Mouse (Mus musculus) midbrain, embryonic 11.5 days (tissue): ENCODE measurements around the gene Olfr487. TPM values are rescaled to one million over a fixed set of nuclear protein-coding genes. Genes with fewer than 3 reads are reported as not detected.

Experiments
- ATAC-seq: fragments of 200-750 bp; cut with Nextera tagmentation; 2 replicates; pipeline ENCODE4 v1.8.0; 2017; ENCODE audit warnings: moderate TSS enrichment, moderate library complexity; ENCODE audit not compliant: low FRiP score
- DNase-seq: peaks from one replicate; pipeline ENCODE4 v3.0.0; 2015; ENCODE audit warnings: low spot score; ENCODE audit errors: missing footprints
- H3K27ac ChIP-seq: fragments of 300-500 bp; sonication (generic); 2 replicates; pipeline ENCODE4 v1.5.1; 2014; ENCODE audit warnings: low read depth, low read length
- H3K27me3 ChIP-seq: fragments of 300-500 bp; sonication (generic); 2 replicates; pipeline ENCODE4 v1.6.1; 2014; ENCODE audit warnings: mild to moderate bottlenecking, low read length, moderate library complexity, mixed read lengths; ENCODE audit not compliant: control insufficient read depth, insufficient read depth
- H3K36me3 ChIP-seq: fragments of 300-500 bp; sonication (generic); 2 replicates; pipeline ENCODE4 v1.6.1; 2014; ENCODE audit warnings: mild to moderate bottlenecking, low read length, moderate library complexity, mixed read lengths; ENCODE audit not compliant: control insufficient read depth, insufficient read depth
- H3K4me1 ChIP-seq: fragments of 300-500 bp; sonication (generic); 2 replicates; pipeline ENCODE4 v1.6.1; 2014; ENCODE audit warnings: low read length; ENCODE audit not compliant: control insufficient read depth, insufficient read depth
- H3K4me2 ChIP-seq: fragments of 300-500 bp; sonication (generic); 2 replicates; pipeline ENCODE4 v1.6.1; 2014; ENCODE audit warnings: mild to moderate bottlenecking, moderate library complexity
- H3K4me3 ChIP-seq: fragments of 300-500 bp; sonication (generic); 2 replicates; pipeline ENCODE4 v1.5.1; 2014; ENCODE audit warnings: low read depth, low read length
- H3K9ac ChIP-seq: fragments of 300-500 bp; sonication (generic); 2 replicates; pipeline ENCODE4 v1.6.1; 2014; ENCODE audit warnings: low read length
- H3K9me3 ChIP-seq: fragments of 300-500 bp; sonication (generic); 2 replicates; pipeline ENCODE4 v1.6.1; 2016; ENCODE audit warnings: low read length; ENCODE audit not compliant: control insufficient read depth
- polyA plus RNA-seq: library from polyadenylated mRNA; unstranded; fragments of >200 nt; fragmentation: Nextera tagmentation; extraction: Ambion mirVana; gene quantifications from 2 replicates; pipeline ENCODE4 v1.2.1, GENCODE M21; 2014

The Olfr487 gene
- polyA plus RNA-seq, 1 experiment from 2014 or later: not detected

GRCm38 (mm10) chr7:108159771-108160170 lies 54.7 kb downstream of the Olfr487 start, which contains the start of gene Olfr485:
Gene Olfr485 (minus strand): TSS chr7:108159871.
- Histone ChIP-seq H3K4me3 (no peak within 1 kb of the TSS), H3K27ac (no peak within 1 kb of the TSS), H3K36me3 (no peaks in the 10 kb centered on the region), H3K27me3 (no peaks in the 10 kb centered on the region), H3K9me3 (no peaks in the 10 kb centered on the region), H3K9ac (no peak within 1 kb of the TSS), H3K4me2 (no peak within 1 kb of the TSS), H3K4me1 (no peaks in the 10 kb centered on the region)
- ATAC-seq: no peak
- DNase-seq: no peak

Other genes with a start within 250 kb of the Olfr487 start
- not detected in 2 replicates for gene Olfr476, start 249.8 kb downstream of the Olfr487 start, polyA plus RNA-seq
- not detected in 2 replicates for gene Olfr477, start 227.9 kb downstream of the Olfr487 start, polyA plus RNA-seq
- gene Olfr478, start 180.6 kb downstream of the Olfr487 start, polyA plus RNA-seq: not detected in 2 replicates
- gene Olfr479, start 163.9 kb downstream of the Olfr487 start, polyA plus RNA-seq: not detected in 2 replicates
- not detected in 2 replicates for gene Olfr480, start 147.3 kb downstream of the Olfr487 start, polyA plus RNA-seq
- gene Olfr481, start 134.8 kb downstream of the Olfr487 start, polyA plus RNA-seq: not detected in 2 replicates
- gene Olfr482, start 117.0 kb downstream of the Olfr487 start, polyA plus RNA-seq: not detected in 2 replicates
- not detected in 2 replicates for gene Olfr483, start 113.8 kb downstream of the Olfr487 start, polyA plus RNA-seq
- gene Olfr484, start 87.2 kb downstream of the Olfr487 start, polyA plus RNA-seq: not detected in 2 replicates
- gene Olfr485, start 54.8 kb downstream of the Olfr487 start, polyA plus RNA-seq: not detected in 2 replicates
- gene Olfr486, start 41.9 kb downstream of the Olfr487 start, polyA plus RNA-seq: not detected in 2 replicates
- gene Olfr488, start 43.7 kb upstream of the Olfr487 start, polyA plus RNA-seq: not detected in 2 replicates
- not detected in 2 replicates for gene Olfr490, start 74.3 kb upstream of the Olfr487 start, polyA plus RNA-seq
- gene Olfr491, start 98.8 kb upstream of the Olfr487 start, polyA plus RNA-seq: not detected in 2 replicates
- gene Olfr492, start 109.0 kb upstream of the Olfr487 start, polyA plus RNA-seq: not detected in 2 replicates
- not detected in 2 replicates for gene Olfr493, start 132.3 kb upstream of the Olfr487 start, polyA plus RNA-seq
- not detected in 2 replicates for gene Olfr494, start 150.7 kb upstream of the Olfr487 start, polyA plus RNA-seq
- gene Olfr495, start 178.5 kb upstream of the Olfr487 start, polyA plus RNA-seq: not detected in 2 replicates
- not detected in 2 replicates for gene Olfr497, start 205.8 kb upstream of the Olfr487 start, polyA plus RNA-seq